Mouse (Mus musculus): ENCODE measurements around the gene Fgf22.

Gene Fgf22

GRCm38 (mm10) chr10:79767372-79768244 is 12.7 kb downstream of the Fgf22 start:
- DNase-seq, result peak; percentile 80

- peak; percentile 84 for DNase-seq
These were observed 13.5 kb downstream of the Fgf22 start for GRCm38 (mm10) chr10:79768400-79768799.

GRCm38 (mm10) chr10:79769329-79769728 is 14.5 kb downstream of the Fgf22 start:
- DNase-seq, result no peak

GRCm38 (mm10) chr10:79772320-79772719 is 17.4 kb downstream of the Fgf22 start:
- DNase-seq, result no peak

GRCm38 (mm10) chr10:79773208-79773607 is 18.3 kb downstream of the Fgf22 start:
- DNase-seq, result no peak

- DNase-seq, result no peak
These were observed 19.8 kb downstream of the Fgf22 start for GRCm38 (mm10) chr10:79774486-79775279.

GRCm38 (mm10) chr10:79777103-79777531 is 22.2 kb downstream of the Fgf22 start, which contains the start of gene Fstl3:
Fstl3 (plus strand) TSS chr10:79777272.
- DNase-seq, result no peak

GRCm38 (mm10) chr10:79778006-79778405 is 23.1 kb downstream of the Fgf22 start:
- no peak for DNase-seq

GRCm38 (mm10) chr10:79779193-79779592 is 24.3 kb downstream of the Fgf22 start:
- no peak for DNase-seq

- DNase-seq, result peak; percentile 96
These were observed 25.1 kb downstream of the Fgf22 start for GRCm38 (mm10) chr10:79779784-79780663.

GRCm38 (mm10) chr10:79780664-79781015 is 25.8 kb downstream of the Fgf22 start:
- peak; percentile 74 for DNase-seq

- DNase-seq, result no peak
These were observed 26.3 kb downstream of the Fgf22 start for GRCm38 (mm10) chr10:79781139-79781538.

GRCm38 (mm10) chr10:79781956-79782355 is 27.1 kb downstream of the Fgf22 start:
- DNase-seq, result peak; percentile 77

- DNase-seq, result no peak
These were observed 28.2 kb downstream of the Fgf22 start for GRCm38 (mm10) chr10:79783050-79783449.

GRCm38 (mm10) chr10:79783920-79784800 is 29.3 kb downstream of the Fgf22 start:
- DNase-seq, result peak; percentile 72

- DNase-seq, result peak; percentile 81
These were observed 33.7 kb downstream of the Fgf22 start for GRCm38 (mm10) chr10:79788386-79789158.

GRCm38 (mm10) chr10:79789581-79789980 is 34.7 kb downstream of the Fgf22 start:
- no peak for DNase-seq

- no peak for DNase-seq
These were observed 36.0 kb downstream of the Fgf22 start, which contains the start of gene Prss57 for GRCm38 (mm10) chr10:79790861-79791260. Prss57 (minus strand) TSS chr10:79790961.

GRCm38 (mm10) chr10:79792339-79793040 is 37.6 kb downstream of the Fgf22 start:
- no peak for DNase-seq

Data from thymus, postnatal 14 days (tissue).